ENCODE assay signal across 12 mouse cellular contexts in genomic region chr6:119078912-119079311, GRCm38 (mm10).
DNase-seq lines count a peak whose midpoint lies in the region; ATAC-seq lines count a peak whose summit lies in the region.
"Had no signal": no experiment of that assay in that cellular context is flagged by ENCODE, and none has a peak within 500 bp of the region (broad histone marks: within the 10 kb centered on the region; RNA-seq: fewer than 3 reads in every experiment).

No protein-coding gene starts in this region.

- peak; percentile 27; the same call in 1 of the 2 replicates for ATAC-seq in frontal cortex, adult (ENCODE audit: low TSS enrichment)
- ATAC-seq: liver, postnatal 0 days; midbrain, embryonic 16.5 days had no signal

- DNase-seq in frontal cortex, postnatal 10 days (ENCODE audit: low spot score in 2 of 2), result no peak
- DNase-seq in layer of hippocampus, adult 9-11 months, result peak; percentile 56
- no peak for DNase-seq in layer of hippocampus, adult 9-10 months (ENCODE audit: low spot score)
- peak; percentile 80 for DNase-seq in cerebellum, adult 11 months
- DNase-seq in cerebellum, postnatal 36 days, result peak; percentile 77
- no peak for DNase-seq in lung, postnatal 36 days
- no peak for DNase-seq in kidney, postnatal 14 days
- DNase-seq: embryo, embryonic 11 days; gastrocnemius, adult 2 months; liver, postnatal 0 days had no signal

Comparison
In these comparisons a context has a peak if more than half of its experiments do, and no peak if none do; other contexts are left out.
1. DNase-seq: peak in layer of hippocampus, adult 9-11 months (single experiment), cerebellum, adult 11 months (single experiment) and cerebellum, postnatal 36 days (2 of 2); none in frontal cortex, postnatal 10 days (0 of 2), layer of hippocampus, adult 9-10 months (single experiment), lung, postnatal 36 days (single experiment) and kidney, postnatal 14 days (single experiment).